Mouse (Mus musculus) cerebellum, adult 2 months (tissue): ENCODE results near the gene Nemf.

Experiments
- CTCF ChIP-seq: fragments of 200-500 bp; IDR thresholded peaks from 2 replicates; pipeline ENCODE4 v1.5.1; 2011; ENCODE audit warnings: low read depth, mild to moderate bottlenecking, control low read depth, low read length, moderate library complexity, borderline replicate concordance; ENCODE audit not compliant: insufficient read depth
- POLR2A ChIP-seq: fragments of 200-500 bp; IDR thresholded peaks from 2 replicates; pipeline ENCODE4 v1.6.1; 2011; ENCODE audit warnings: low read length, control low read depth, borderline replicate concordance; ENCODE audit not compliant: insufficient read depth

DNA sequence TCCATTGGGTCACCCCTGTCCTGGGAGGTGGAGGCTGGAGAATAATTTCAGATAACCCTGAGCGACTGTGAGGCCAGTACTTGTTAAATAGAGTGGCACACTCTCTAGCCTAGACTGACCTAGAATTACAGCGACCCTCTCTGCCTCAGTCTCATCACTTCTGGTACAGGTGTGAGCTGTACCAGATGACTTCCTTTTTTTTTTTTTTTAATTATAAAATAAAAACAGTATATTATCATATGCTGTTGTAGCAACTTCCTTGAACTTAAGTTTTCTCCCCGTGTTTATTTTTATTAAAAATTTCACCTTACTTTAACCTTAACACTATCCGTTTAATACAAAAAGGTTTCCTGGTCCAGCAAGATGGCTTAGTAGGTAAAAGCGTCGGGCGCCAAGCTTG is 14.0 kb upstream of the Nemf start:
- TF ChIP-seq POLR2A, result no peak
- no peak for TF ChIP-seq CTCF
